Mouse (Mus musculus) G1E (cell line): ENCODE measurements around the gene Galnt5.

Experiments
- CTCF ChIP-seq: IDR thresholded peaks from 2 replicates; pipeline ENCODE4 v1.5.1; 2012; ENCODE audit warnings: low read depth, low read length, inconsistent platforms, mixed read lengths
- TAL1 ChIP-seq: conservative IDR thresholded peaks from 2 replicates; pipeline ENCODE4 v1.6.1; 2012; ENCODE audit warnings: low read depth, low read length, inconsistent platforms, mixed read lengths

- no peak for TF ChIP-seq CTCF
- TF ChIP-seq TAL1 = no peak
These were observed 97.1 kb downstream of the Galnt5 start for GRCm38 (mm10) chr2:58094818-58095217.
